Mouse (Mus musculus) forebrain, embryonic 15.5 days (tissue): ENCODE measurements around the gene Cd300lg. TPM values are rescaled to one million over a fixed set of nuclear protein-coding genes. Genes with fewer than 3 reads are reported as not detected.

Experiments
- ATAC-seq: fragments of 200-750 bp; cut with Nextera tagmentation; replicated peaks from 2 replicates; pipeline ENCODE4 v1.8.0; 2017; ENCODE audit warnings: mild to moderate bottlenecking, moderate TSS enrichment, moderate library complexity
- H3K27ac ChIP-seq: fragments of 300-500 bp; sonication (generic); replicated peaks from 2 replicates; pipeline ENCODE4 v1.5.1; 2015; ENCODE audit warnings: mild to moderate bottlenecking, inconsistent platforms
- H3K27me3 ChIP-seq: fragments of 300-500 bp; sonication (generic); 2 replicates; pipeline ENCODE4 v1.6.1; 2015; ENCODE audit warnings: inconsistent platforms
- H3K36me3 ChIP-seq: fragments of 300-500 bp; sonication (generic); 2 replicates; pipeline ENCODE4 v1.6.1; 2015; ENCODE audit warnings: mild to moderate bottlenecking, inconsistent platforms
- H3K4me1 ChIP-seq: fragments of 300-500 bp; sonication (generic); 2 replicates; pipeline ENCODE4 v1.6.1; 2015; ENCODE audit warnings: inconsistent platforms
- H3K4me2 ChIP-seq: fragments of 300-500 bp; sonication (generic); replicated peaks from 2 replicates; pipeline ENCODE4 v1.6.1; 2015; ENCODE audit warnings: mild to moderate bottlenecking, inconsistent platforms
- H3K4me3 ChIP-seq: fragments of 300-500 bp; sonication (generic); 2 replicates; pipeline ENCODE4 v1.5.1; 2015; ENCODE audit warnings: mild to moderate bottlenecking, inconsistent platforms
- H3K9ac ChIP-seq: fragments of 300-500 bp; sonication (generic); replicated peaks from 2 replicates; pipeline ENCODE4 v1.6.1; 2015; ENCODE audit warnings: mild to moderate bottlenecking, inconsistent platforms
- H3K9me3 ChIP-seq: fragments of 300-500 bp; sonication (generic); 2 replicates; pipeline ENCODE4 v1.6.1; 2016; ENCODE audit warnings: inconsistent platforms
- WGBS: fragments of 180-500 bp; shearing (Covaris S2); methylation state at CpG from one replicate; pipeline ENCODE4 v1.1.7; 2015; ENCODE audit warnings: mixed read lengths; 5-methylcytosine and 5-hydroxymethylcytosine counted together
- polyA plus RNA-seq: library from polyadenylated mRNA; unstranded; fragments of >200 nt; fragmentation: Nextera tagmentation; extraction: Ambion mirVana; gene quantifications from 2 replicates; pipeline ENCODE4 v1.2.1, GENCODE M21; 2015

Cd300lg gene
- polyA plus RNA-seq, 1 experiment from 2014 or later = 0.11 TPM

DNA sequence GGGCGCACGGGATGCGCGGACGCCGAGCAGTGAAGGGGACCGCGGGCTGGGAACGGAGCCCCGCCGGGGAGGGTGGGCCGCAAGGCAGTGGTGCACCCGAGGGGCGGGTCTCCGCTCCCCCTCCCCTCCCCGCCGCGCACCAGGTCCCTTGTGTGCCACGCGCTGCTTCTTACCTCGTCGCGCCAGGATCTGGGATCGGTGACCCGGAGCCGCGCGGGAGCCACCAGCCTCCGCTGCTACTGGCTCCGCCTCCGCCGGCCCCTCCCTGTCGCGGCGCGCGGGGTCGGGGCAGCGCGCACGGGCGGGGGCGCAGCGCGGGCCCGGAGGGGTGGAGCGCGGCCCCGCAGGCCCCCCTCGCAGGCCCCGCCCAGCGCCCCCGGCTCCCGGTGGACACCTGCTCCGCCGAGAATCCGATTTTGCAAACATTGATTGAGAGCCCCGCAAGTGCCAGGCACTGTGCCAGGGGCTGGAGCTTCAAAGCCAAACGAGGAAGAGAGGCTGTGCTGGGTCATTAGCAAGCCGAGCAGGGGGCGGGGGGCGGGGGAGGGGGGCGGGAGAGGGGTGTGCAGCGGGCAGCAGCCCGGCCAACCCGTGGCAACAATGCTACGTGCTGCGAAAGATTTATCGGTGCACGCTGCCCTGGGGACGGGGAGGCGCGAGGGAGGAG is 14.5 kb upstream of the Cd300lg start:
- under 1% methylated on average over 71 of the region's 73 CpGs for WGBS
- H3K9ac ChIP-seq = peak overlapping the region; percentile 77
- H3K4me1 ChIP-seq = peaks cover 37% of the 10 kb centered on the region
- no peaks in the 10 kb centered on the region for H3K27me3 ChIP-seq
- peak; percentile 88 for ATAC-seq
- H3K4me3 ChIP-seq = peak overlapping the region; percentile 67
- peaks cover 7% of the 10 kb centered on the region for H3K36me3 ChIP-seq
- peak overlapping the region; percentile 70 for H3K4me2 ChIP-seq
- H3K27ac ChIP-seq = peak overlapping the region; percentile 91
- no peaks in the 10 kb centered on the region for H3K9me3 ChIP-seq

DNA sequence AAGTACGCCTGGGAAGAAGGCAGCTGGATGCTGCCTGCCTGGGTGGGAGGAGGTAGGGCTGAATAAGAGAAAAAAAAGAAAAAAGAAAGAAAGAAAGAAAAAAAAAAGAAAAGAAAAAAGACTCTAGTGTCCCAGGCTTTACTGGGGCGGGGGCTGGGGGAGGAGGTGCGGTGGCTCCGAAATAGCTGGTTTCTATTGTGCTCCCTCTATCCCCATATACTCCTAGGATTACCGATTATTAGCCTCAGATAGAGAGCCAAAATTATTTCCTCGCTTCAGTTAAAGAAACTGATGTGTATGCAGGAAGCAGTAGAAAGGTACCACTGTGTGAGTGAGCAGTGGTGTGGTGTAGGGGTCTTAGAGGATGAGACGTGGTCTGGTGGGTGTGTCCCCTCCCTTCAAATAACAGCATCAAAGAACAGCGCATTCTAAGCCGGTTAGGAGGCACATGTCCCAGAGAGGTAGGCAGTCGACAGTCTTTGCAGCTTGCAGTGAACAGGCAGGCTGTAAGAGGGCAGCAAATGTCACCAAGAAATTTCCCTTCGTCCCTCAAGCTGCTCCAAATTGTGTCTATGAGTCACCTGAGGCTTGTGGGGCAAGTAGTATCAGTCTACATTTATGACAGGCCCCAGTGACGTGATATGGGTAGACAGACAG is 13.8 kb upstream of the Cd300lg start:
- no peaks in the 10 kb centered on the region for H3K9me3 ChIP-seq
- 4% methylated on average over 12 of the region's 12 CpGs for WGBS
- H3K9ac ChIP-seq = peak overlapping the region; percentile 77
- ATAC-seq = peak; percentile 27; the same call in 1 of the 2 replicates
- peak overlapping the region; percentile 91 for H3K27ac ChIP-seq
- peak overlapping the region; percentile 70 for H3K4me2 ChIP-seq
- H3K4me1 ChIP-seq = peaks cover 37% of the 10 kb centered on the region
- peaks cover 6% of the 10 kb centered on the region for H3K36me3 ChIP-seq
- H3K27me3 ChIP-seq = no peaks in the 10 kb centered on the region
- H3K4me3 ChIP-seq = peak overlapping the region; percentile 67

GRCm38 (mm10) chr11:102028087-102028816 is 13.1 kb upstream of the Cd300lg start, which contains the start of gene Mpp3:
Gene Mpp3 (minus strand): TSS chr11:102028461.
- Histone ChIP-seq H3K9ac (peak within 1 kb of the TSS; percentile 77), H3K4me3 (peak within 1 kb of the TSS; percentile 67), H3K27ac (peak within 1 kb of the TSS; percentile 91), H3K9me3 (no peaks in the 10 kb centered on the region), H3K36me3 (0 out of 2 replicates have a peak, but pooled peaks cover under 1% of the 10 kb centered on the region), H3K27me3 (no peaks in the 10 kb centered on the region), H3K4me2 (peak within 1 kb of the TSS; percentile 70), H3K4me1 (peaks cover 37% of the 10 kb centered on the region)
- no peak for ATAC-seq
- 64% methylated on average over 6 of the region's 6 CpGs for WGBS

- Histone ChIP-seq H3K4me2 (no peak overlapping the region), H3K9ac (no peak overlapping the region), H3K4me3 (no peak overlapping the region), H3K4me1 (peaks cover 37% of the 10 kb centered on the region), H3K27me3 (no peaks in the 10 kb centered on the region), H3K27ac (no peak overlapping the region), H3K9me3 (no peaks in the 10 kb centered on the region), H3K36me3 (no peaks in the 10 kb centered on the region)
- WGBS = 88% methylated on average over 4 of the region's 4 CpGs
- ATAC-seq = no peak
Measured at GRCm38 (mm10) chr11:102029304-102029703, 12.0 kb upstream of the Cd300lg start.

DNA sequence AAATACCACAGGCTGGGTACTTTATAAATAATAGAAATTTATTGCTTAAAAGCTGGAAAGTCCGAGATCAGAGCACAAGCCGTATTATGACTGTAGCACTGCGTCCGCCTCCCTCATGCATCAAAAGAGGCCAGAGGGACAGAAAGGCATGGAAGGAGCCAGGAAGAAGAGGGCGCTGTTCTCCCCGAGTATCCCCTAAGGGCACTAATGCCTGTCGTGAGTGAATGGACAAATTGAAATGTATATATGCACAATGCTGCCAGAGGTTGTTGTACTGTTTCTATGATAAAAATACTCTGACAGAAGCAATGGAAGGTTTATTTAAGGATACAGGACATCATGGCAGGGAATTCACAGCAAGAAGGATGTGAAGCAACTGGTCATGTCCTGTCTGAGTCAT is 11.3 kb upstream of the Cd300lg start:
- no peaks in the 10 kb centered on the region for H3K36me3 ChIP-seq
- no peaks in the 10 kb centered on the region for H3K9me3 ChIP-seq
- WGBS = 31% methylated on average over 7 of the region's 7 CpGs
- no peak overlapping the region for H3K4me2 ChIP-seq
- H3K4me3 ChIP-seq = no peak overlapping the region
- peaks cover 32% of the 10 kb centered on the region for H3K4me1 ChIP-seq
- ATAC-seq = no peak
- no peak overlapping the region for H3K9ac ChIP-seq
- H3K27me3 ChIP-seq = no peaks in the 10 kb centered on the region
- no peak overlapping the region for H3K27ac ChIP-seq

- no peak overlapping the region for H3K9ac ChIP-seq
- no peak for ATAC-seq
- WGBS = 44% methylated on average over 7 of the region's 7 CpGs
- no peaks in the 10 kb centered on the region for H3K36me3 ChIP-seq
- no peaks in the 10 kb centered on the region for H3K9me3 ChIP-seq
- H3K4me2 ChIP-seq = no peak overlapping the region
- H3K4me3 ChIP-seq = no peak overlapping the region
- H3K4me1 ChIP-seq = peaks cover 20% of the 10 kb centered on the region
- no peaks in the 10 kb centered on the region for H3K27me3 ChIP-seq
- no peak overlapping the region for H3K27ac ChIP-seq
Measured at GRCm38 (mm10) chr11:102031149-102031548, 10.2 kb upstream of the Cd300lg start.

DNA sequence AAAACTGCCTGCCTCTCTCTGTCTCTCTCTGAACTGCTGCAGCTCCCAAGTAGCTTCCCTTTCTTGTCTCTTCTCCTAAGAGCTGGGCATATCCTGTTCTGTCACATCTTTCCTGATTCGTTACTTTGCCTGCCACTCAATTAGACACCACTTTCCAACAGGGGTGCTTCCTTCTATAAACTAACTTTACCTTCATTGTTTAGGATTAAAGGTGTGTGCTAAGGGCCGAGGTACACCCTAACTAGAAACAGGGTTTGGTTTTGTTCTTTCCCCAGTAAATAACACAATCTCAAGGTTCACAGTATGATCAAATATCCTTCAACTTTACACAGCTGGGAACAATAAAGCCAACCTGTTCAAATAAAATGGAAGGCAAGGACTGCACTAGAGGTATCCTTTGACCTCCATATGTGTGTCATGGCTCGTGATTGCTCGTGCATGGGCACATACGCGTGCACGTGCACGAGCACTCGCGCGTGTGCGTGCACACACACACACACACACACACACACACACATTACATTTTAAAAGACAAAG is 8.2 kb upstream of the Cd300lg start:
- Histone ChIP-seq H3K4me1 (peaks cover 10% of the 10 kb centered on the region), H3K4me3 (no peak overlapping the region), H3K27ac (no peak overlapping the region), H3K4me2 (no peak overlapping the region), H3K9me3 (no peaks in the 10 kb centered on the region), H3K36me3 (no peaks in the 10 kb centered on the region), H3K27me3 (no peaks in the 10 kb centered on the region), H3K9ac (no peak overlapping the region)
- 94% methylated on average over 12 of the region's 12 CpGs for WGBS
- ATAC-seq = no peak

GRCm38 (mm10) chr11:102034887-102035286 is 6.4 kb upstream of the Cd300lg start:
- no peaks in the 10 kb centered on the region for H3K27me3 ChIP-seq
- peaks cover 7% of the 10 kb centered on the region for H3K4me1 ChIP-seq
- no peaks in the 10 kb centered on the region for H3K36me3 ChIP-seq
- H3K27ac ChIP-seq = 0 out of 2 replicates have a peak overlapping the region, but pooled peaks have one; percentile 2
- no peaks in the 10 kb centered on the region for H3K9me3 ChIP-seq
- 52% methylated on average over 8 of the region's 8 CpGs for WGBS
- ATAC-seq = no peak
- H3K4me2 ChIP-seq = no peak overlapping the region
- no peak overlapping the region for H3K4me3 ChIP-seq
- H3K9ac ChIP-seq = no peak overlapping the region

GRCm38 (mm10) chr11:102035456-102035960 is 5.8 kb upstream of the Cd300lg start:
- H3K4me2 ChIP-seq = no peak overlapping the region
- ATAC-seq = no peak
- no peaks in the 10 kb centered on the region for H3K36me3 ChIP-seq
- H3K4me1 ChIP-seq = peaks cover 10% of the 10 kb centered on the region
- H3K9ac ChIP-seq = no peak overlapping the region
- 76% methylated on average over 5 of the region's 5 CpGs for WGBS
- no peaks in the 10 kb centered on the region for H3K27me3 ChIP-seq
- H3K9me3 ChIP-seq = no peaks in the 10 kb centered on the region
- H3K27ac ChIP-seq = 0 out of 2 replicates have a peak overlapping the region, but pooled peaks have one; percentile 23
- H3K4me3 ChIP-seq = no peak overlapping the region

- no peak overlapping the region for H3K4me2 ChIP-seq
- 71% methylated on average over 7 of the region's 7 CpGs for whole genome bisulfite sequencing
Measured at GRCm38 (mm10) chr11:102036336-102036735, 5.0 kb upstream of the Cd300lg start.

GRCm38 (mm10) chr11:102037789-102038188 is 3.5 kb upstream of the Cd300lg start:
- 73% methylated on average over 6 of the region's 6 CpGs for WGBS
- no peak overlapping the region for H3K27ac ChIP-seq
- no peaks in the 10 kb centered on the region for H3K9me3 ChIP-seq
- no peak for ATAC-seq
- H3K9ac ChIP-seq = no peak overlapping the region
- H3K4me3 ChIP-seq = no peak overlapping the region
- no peaks in the 10 kb centered on the region for H3K27me3 ChIP-seq
- H3K4me2 ChIP-seq = no peak overlapping the region
- peaks cover 4% of the 10 kb centered on the region for H3K4me1 ChIP-seq
- no peaks in the 10 kb centered on the region for H3K36me3 ChIP-seq

More at GRCm38 (mm10) chr11:102036336-102036735, 5.0 kb upstream of the Cd300lg start:
- no peak for ATAC-seq
- no peak overlapping the region for H3K4me3 ChIP-seq
- H3K36me3 ChIP-seq = no peaks in the 10 kb centered on the region
- H3K9me3 ChIP-seq = no peaks in the 10 kb centered on the region
- H3K9ac ChIP-seq = no peak overlapping the region
- peaks cover 4% of the 10 kb centered on the region for H3K4me1 ChIP-seq
- H3K27ac ChIP-seq = 0 out of 2 replicates have a peak overlapping the region, but pooled peaks have one; percentile 15
- no peaks in the 10 kb centered on the region for H3K27me3 ChIP-seq
